Mouse (Mus musculus): Measurements from ENCODE around the gene Map4k2. TPM values are rescaled to one million over a fixed set of nuclear protein-coding genes. Genes with fewer than 3 reads are reported as not detected.
"Not testable (repeated sequence)": the region's sequence is repeated elsewhere in the genome, so short reads cannot be mapped to it uniquely, and the experiment has no call there.

The Map4k2 gene
- polyA plus RNA-seq, 1 experiment from 2014 or later, result 15.2 TPM

DNA sequence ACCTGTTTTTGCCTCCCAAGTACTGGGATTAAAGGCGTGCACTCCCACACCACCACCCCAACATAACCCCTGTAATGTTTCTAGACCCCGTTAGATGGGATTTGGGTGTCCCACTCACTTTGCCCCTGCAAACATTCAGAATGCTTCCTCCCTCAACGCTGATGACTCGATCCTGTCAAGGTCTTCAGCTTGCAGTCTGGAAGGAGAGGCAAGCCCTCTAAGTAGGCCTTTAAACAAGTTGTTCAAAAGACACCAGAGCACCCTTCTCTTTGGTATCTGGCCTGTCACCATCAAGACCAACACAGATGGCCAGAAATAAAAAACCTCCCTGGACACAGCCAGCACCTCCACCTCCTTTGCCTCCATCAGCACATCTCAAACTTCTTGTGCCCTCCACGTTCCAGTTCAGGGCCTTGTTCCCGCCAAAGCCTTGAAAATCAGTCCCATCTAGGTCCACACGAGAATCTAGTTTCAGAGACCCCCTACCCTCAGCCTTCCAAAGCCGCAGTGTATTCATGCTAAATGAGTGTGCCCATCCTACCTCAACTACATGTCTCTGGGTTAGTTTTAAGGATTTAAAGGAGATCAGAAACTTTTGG lies 35.3 kb upstream of the Map4k2 start:
- H3K9me3 ChIP-seq (replicated peaks), result no peaks in the 10 kb centered on the region
- no peaks in the 10 kb centered on the region; the same call in 1 of the 2 replicates for H3K27me3 ChIP-seq (ENCODE audit: low read depth, poor library complexity, severe bottlenecking)
- H3K4me1 ChIP-seq, result peaks cover 31% of the 10 kb centered on the region
- 62% methylated on average over 8 of the region's 8 CpGs for WGBS
- peak overlapping the region; percentile 80 for H3K4me3 ChIP-seq
- no peak for DNase-seq (ENCODE audit: low spot score)
- peaks cover 12% of the 10 kb centered on the region for H3K36me3 ChIP-seq
- peak overlapping the region; percentile 86 for H3K27ac ChIP-seq

DNA sequence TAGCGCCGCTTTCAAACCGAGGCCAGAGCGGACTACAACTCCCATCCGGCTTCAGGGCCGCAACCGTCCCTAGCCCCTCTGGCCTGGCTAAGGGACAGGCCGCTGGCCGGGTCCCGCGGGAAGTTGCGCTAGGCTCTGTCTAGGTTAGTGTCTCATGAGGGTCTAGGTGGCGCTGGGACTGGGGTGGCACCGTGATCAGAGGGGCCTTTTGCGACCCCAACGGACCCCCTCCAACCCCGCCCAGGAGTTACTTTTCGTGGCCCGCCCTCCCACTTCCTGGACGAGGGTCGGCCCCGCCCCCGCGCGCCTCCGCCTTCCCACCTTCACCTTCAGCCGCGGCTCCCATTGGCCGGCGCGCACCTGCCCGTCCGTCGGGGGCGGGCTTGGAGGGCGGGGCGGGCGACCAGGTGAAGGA lies 34.8 kb upstream of the Map4k2 start, which contains the start of gene Cdc42bpg:
TSS of gene Cdc42bpg (plus strand) at position 320 of the 415 bp plus-strand sequence.
- WGBS, result under 1% methylated on average over 38 of the region's 38 CpGs
- H3K4me3 ChIP-seq, result peak within 1 kb of the TSS; percentile 80
- no peaks in the 10 kb centered on the region for H3K9me3 ChIP-seq (replicated peaks)
- peaks cover 14% of the 10 kb centered on the region for H3K36me3 ChIP-seq
- H3K27ac ChIP-seq, result peak within 1 kb of the TSS; percentile 86
- peak; percentile 90 for DNase-seq (ENCODE audit: low spot score)
- H3K4me1 ChIP-seq, result peaks cover 31% of the 10 kb centered on the region
- H3K27me3 ChIP-seq (ENCODE audit: low read depth, poor library complexity, severe bottlenecking), result no peaks in the 10 kb centered on the region; the same call in 1 of the 2 replicates

GRCm38 (mm10) chr19:6306586-6306985 lies 34.3 kb upstream of the Map4k2 start:
- peaks cover 31% of the 10 kb centered on the region for H3K4me1 ChIP-seq
- WGBS, result 0% methylated on average over 33 of the region's 34 CpGs
- DNase-seq (ENCODE audit: low spot score), result peak; percentile 83
- peak overlapping the region; percentile 86 for H3K27ac ChIP-seq
- no peaks in the 10 kb centered on the region for H3K9me3 ChIP-seq (replicated peaks)
- H3K4me3 ChIP-seq, result peak overlapping the region; percentile 80
- H3K27me3 ChIP-seq (ENCODE audit: low read depth, poor library complexity, severe bottlenecking), result no peaks in the 10 kb centered on the region; the same call in 1 of the 2 replicates
- H3K36me3 ChIP-seq, result peaks cover 11% of the 10 kb centered on the region; the same call in 1 of the 2 replicates

DNA sequence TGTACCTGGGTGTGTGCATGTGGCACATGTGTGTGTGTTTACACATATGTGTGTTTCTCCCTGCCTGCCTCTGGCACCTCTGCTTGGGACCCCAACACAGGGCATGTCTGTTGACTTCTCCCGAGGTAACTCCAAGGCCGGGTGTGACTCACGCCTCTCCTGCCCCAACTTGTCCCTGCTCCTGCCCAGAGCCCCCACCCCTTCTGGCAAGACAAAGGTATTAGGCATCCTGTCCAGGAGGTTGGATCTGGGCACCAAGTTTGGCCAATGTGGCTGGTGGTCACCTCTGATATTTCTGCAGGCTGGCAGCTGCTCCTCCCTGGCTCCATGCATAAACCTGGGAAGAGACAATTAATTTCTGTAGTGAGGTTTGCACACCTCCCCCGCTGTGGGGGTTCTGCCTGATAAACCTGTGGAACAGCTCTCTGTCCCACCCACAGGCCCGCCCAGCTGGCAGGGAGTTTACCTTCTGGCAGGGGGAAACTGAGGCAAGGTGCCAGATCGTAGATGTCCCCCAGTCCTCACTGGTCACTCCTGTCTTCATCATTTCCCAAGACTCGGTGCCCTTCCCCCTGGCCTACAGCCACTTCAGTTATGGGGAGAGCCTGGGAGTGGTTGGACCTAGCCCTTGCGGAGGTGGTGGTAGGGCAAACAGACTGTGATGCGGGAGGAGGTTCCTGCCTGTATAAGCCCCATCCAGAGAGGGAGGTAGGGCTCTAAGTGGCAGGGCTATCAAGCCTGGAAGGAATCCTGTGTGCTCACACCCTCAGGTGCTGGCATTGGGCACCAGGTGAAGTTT lies 33.0 kb upstream of the Map4k2 start:
- Histone ChIP-seq H3K27me3 (ENCODE audit: low read depth, poor library complexity, severe bottlenecking) (no peaks in the 10 kb centered on the region; the same call in 1 of the 2 replicates), H3K4me1 (peaks cover 26% of the 10 kb centered on the region), H3K4me3 (peak overlapping the region; percentile 80), H3K27ac (peak overlapping the region; percentile 32; the same call in 1 of the 2 replicates), H3K36me3 (peaks cover 17% of the 10 kb centered on the region; the same call in 1 of the 2 replicates), H3K9me3 (replicated peaks) (no peaks in the 10 kb centered on the region)
- no peak for DNase-seq (ENCODE audit: low spot score)
- WGBS, result 84% methylated on average over 9 of the region's 9 CpGs

- DNase-seq (ENCODE audit: low spot score), result no peak
- Histone ChIP-seq H3K27ac (no peak overlapping the region), H3K4me3 (no peak overlapping the region), H3K4me1 (peaks cover 26% of the 10 kb centered on the region), H3K27me3 (ENCODE audit: low read depth, poor library complexity, severe bottlenecking) (no peaks in the 10 kb centered on the region; the same call in 1 of the 2 replicates), H3K9me3 (replicated peaks) (no peaks in the 10 kb centered on the region), H3K36me3 (peaks cover 38% of the 10 kb centered on the region)
- WGBS, result 89% methylated on average over 5 of the region's 5 CpGs
These were observed 30.8 kb upstream of the Map4k2 start for GRCm38 (mm10) chr19:6310181-6310580.

GRCm38 (mm10) chr19:6311783-6312182 lies 29.2 kb upstream of the Map4k2 start:
- DNase-seq (ENCODE audit: low spot score); H3K4me3 ChIP-seq; H3K27ac ChIP-seq; H3K9me3 ChIP-seq (replicated peaks); H3K27me3 ChIP-seq (ENCODE audit: low read depth, poor library complexity, severe bottlenecking): not testable (repeated sequence)
- WGBS, result 93% methylated on average over 3 of the region's 3 CpGs
- H3K36me3 ChIP-seq, result peaks cover 54% of the 10 kb centered on the region
- peaks cover 20% of the 10 kb centered on the region for H3K4me1 ChIP-seq

- no peak for DNase-seq (ENCODE audit: low spot score)
- Histone ChIP-seq H3K4me1 (0 out of 2 replicates have a peak, but pooled peaks cover 1% of the 10 kb centered on the region), H3K27ac (no peak overlapping the region), H3K27me3 (ENCODE audit: low read depth, poor library complexity, severe bottlenecking) (no peaks in the 10 kb centered on the region), H3K4me3 (no peak overlapping the region), H3K9me3 (replicated peaks) (no peaks in the 10 kb centered on the region), H3K36me3 (peaks cover 68% of the 10 kb centered on the region)
- 91% methylated on average over 8 of the region's 8 CpGs for WGBS
These were observed 27.1 kb upstream of the Map4k2 start for GRCm38 (mm10) chr19:6313796-6314195.

- Histone ChIP-seq H3K9me3 (replicated peaks) (no peaks in the 10 kb centered on the region), H3K4me1 (no peaks in the 10 kb centered on the region), H3K4me3 (no peak overlapping the region), H3K36me3 (peaks cover 68% of the 10 kb centered on the region), H3K27ac (no peak overlapping the region), H3K27me3 (ENCODE audit: low read depth, poor library complexity, severe bottlenecking) (no peaks in the 10 kb centered on the region)
- WGBS, result 83% methylated on average over 8 of the region's 8 CpGs
- no peak for DNase-seq (ENCODE audit: low spot score)
These were observed 26.4 kb upstream of the Map4k2 start for GRCm38 (mm10) chr19:6314513-6314912.

DNA sequence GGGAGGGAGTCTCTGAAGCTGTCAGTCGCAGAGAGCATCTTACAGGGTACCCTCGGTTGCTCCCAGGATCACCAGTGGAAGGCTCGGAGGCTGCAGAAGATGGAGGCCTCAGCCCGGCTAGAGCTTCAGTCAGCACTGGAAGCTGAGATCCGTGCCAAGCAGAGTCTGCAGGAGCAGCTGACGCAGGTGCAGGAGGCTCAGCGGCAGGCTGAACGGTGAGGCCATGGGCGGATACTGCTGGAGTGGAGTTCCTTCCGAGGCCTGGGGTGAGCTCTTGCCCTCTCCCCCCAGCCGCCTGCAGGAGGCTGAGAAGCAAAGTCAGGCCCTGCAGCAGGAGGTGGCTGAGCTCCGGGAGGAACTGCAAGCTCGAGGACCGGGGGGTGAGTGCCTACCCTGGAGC lies 25.4 kb upstream of the Map4k2 start:
- Histone ChIP-seq H3K27me3 (ENCODE audit: low read depth, poor library complexity, severe bottlenecking) (no peaks in the 10 kb centered on the region), H3K4me3 (no peak overlapping the region), H3K36me3 (peaks cover 71% of the 10 kb centered on the region), H3K4me1 (no peaks in the 10 kb centered on the region), H3K27ac (0 out of 2 replicates have a peak overlapping the region, but pooled peaks have one; percentile 2), H3K9me3 (replicated peaks) (no peaks in the 10 kb centered on the region)
- DNase-seq (ENCODE audit: low spot score), result no peak
- 83% methylated on average over 14 of the region's 14 CpGs for WGBS

DNA sequence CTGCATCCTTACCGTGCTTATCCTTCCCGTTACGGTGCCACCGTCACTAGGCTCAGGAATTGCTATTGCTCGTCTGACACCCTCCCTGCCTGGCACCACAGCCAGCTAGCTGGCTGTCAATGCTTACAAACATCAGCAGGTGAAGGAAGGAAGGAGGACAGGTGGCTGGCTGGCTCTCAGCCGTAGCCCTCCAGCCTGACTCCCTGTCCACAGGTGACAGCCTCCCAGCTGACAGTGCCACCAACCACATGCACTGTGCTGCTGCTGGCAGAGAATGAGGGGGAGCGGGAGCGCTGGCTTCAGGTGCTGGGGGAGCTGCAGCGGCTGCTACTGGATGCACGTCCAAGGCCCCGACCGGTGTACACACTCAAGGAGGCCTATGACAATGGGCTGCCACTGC lies 22.8 kb upstream of the Map4k2 start:
- Histone ChIP-seq H3K27me3 (ENCODE audit: low read depth, poor library complexity, severe bottlenecking) (no peaks in the 10 kb centered on the region), H3K4me1 (no peaks in the 10 kb centered on the region), H3K9me3 (replicated peaks) (no peaks in the 10 kb centered on the region), H3K36me3 (peaks cover 73% of the 10 kb centered on the region), H3K4me3 (no peak overlapping the region), H3K27ac (no peak overlapping the region)
- DNase-seq (ENCODE audit: low spot score), result no peak
- 90% methylated on average over 12 of the region's 12 CpGs for WGBS

DNA sequence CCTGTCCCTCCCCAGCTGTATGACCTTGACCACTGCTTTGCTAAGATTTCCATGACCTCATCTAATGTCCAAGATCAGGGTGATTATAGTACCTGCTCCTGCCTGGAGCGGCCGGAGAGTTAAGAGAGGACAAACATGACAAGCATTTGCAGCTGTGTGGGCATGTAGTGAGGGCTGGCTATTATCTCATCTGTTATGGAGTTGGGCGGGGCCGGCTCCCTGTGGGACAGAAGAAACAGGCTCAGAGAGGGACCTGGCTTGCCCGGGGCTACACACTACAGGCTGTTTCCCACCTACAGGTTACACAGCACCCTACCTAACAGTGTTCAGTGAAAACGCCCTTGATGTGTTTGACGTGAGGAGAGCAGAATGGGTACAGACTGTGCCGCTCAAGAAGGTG lies 19.6 kb upstream of the Map4k2 start:
- H3K4me3 ChIP-seq, result no peak overlapping the region
- H3K4me1 ChIP-seq, result no peaks in the 10 kb centered on the region
- WGBS, result 85% methylated on average over 8 of the region's 8 CpGs
- peaks cover 42% of the 10 kb centered on the region for H3K36me3 ChIP-seq
- H3K27me3 ChIP-seq (ENCODE audit: low read depth, poor library complexity, severe bottlenecking), result no peaks in the 10 kb centered on the region
- H3K27ac ChIP-seq, result no peak overlapping the region
- DNase-seq (ENCODE audit: low spot score), result no peak
- H3K9me3 ChIP-seq (replicated peaks), result no peaks in the 10 kb centered on the region

- 82% methylated on average over 33 of the region's 33 CpGs for WGBS
- H3K4me1 ChIP-seq, result no peaks in the 10 kb centered on the region
- peaks cover 36% of the 10 kb centered on the region for H3K36me3 ChIP-seq
- H3K27ac ChIP-seq, result no peak overlapping the region
- H3K9me3 ChIP-seq (replicated peaks), result no peaks in the 10 kb centered on the region
- no peak for DNase-seq (ENCODE audit: low spot score)
- H3K27me3 ChIP-seq (ENCODE audit: low read depth, poor library complexity, severe bottlenecking), result no peaks in the 10 kb centered on the region
- no peak overlapping the region for H3K4me3 ChIP-seq
These were observed 18.9 kb upstream of the Map4k2 start for GRCm38 (mm10) chr19:6321786-6322621.

Data from limb, embryonic 10.5 days (tissue).